Mouse (Mus musculus): Measurements from ENCODE around the gene Acot6. TPM values are rescaled to one million over a fixed set of nuclear protein-coding genes. Genes with fewer than 3 reads are reported as not detected.

Gene Acot6
- total RNA-seq, 2 experiments from 2014 or later, result 1.7 to 3.3 TPM

DNA sequence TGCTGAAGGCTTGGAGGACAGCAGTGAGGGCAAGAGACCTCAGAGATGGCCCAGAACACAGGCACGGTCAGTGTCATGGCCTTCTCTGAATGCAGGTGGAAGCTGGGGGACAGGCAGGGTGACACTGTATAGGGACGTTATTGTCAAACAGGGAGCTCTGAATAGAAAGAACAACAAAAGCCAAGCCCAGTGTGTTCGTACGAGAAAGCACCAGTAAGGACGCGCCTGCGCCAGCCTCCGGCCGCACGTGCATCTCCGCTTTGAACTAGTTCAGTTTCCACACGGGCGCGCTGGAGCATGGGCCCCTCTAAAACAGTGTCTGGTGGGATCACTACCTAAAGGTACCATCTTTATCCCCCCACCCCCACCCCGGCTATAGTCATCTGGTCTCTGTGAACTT is 49.5 kb downstream of the Acot6 start:
- DNase-seq, result no peak
- intact Hi-C loops (cut with DNase I), result no loop called here

DNA sequence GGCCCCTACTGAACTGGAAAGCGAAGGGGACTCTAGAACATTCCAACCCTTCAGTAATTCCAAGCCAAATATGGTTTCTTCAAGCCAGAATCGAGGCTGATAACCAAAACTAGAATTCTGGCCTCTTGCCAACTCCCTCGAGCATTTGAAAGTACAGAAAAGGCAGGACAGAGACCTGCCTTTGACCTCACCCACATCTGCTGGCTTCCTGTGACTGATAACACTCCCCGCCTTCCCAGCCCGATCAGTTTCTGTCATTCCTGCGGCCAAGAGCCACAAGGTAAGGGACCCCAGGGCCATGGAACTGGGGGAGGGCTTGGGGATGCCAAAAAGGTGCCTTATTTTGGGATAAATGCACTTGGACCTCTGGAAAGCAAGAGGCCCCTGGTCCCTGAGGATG is 50.5 kb downstream of the Acot6 start:
- DNase-seq, result no peak

DNA sequence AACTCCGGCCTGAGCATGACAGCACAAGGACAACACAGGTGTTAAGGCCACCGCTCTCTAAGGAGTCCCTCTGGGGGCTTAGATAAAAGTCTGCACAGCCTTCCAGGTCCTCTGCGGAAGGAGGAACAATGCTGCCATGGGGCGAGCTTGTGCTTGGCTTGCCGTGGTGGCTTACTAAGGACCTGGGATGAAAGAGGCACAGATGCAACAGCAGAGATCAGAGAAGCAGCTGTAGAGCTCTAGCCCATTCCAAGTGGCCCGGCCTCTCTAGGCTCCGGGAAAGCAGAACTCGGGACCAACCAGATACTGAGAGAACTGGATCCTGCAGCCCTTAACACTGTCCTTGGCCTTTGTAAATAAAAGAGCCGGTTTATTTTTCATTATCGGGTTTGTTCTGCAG is 51.5 kb downstream of the Acot6 start:
- DNase-seq, result no peak
- intact Hi-C loops (cut with DNase I), result no loop called here

More for the DNA sequence above, 50.5 kb downstream of the Acot6 start:
- intact Hi-C loops (cut with DNase I), result no loop called here

DNA sequence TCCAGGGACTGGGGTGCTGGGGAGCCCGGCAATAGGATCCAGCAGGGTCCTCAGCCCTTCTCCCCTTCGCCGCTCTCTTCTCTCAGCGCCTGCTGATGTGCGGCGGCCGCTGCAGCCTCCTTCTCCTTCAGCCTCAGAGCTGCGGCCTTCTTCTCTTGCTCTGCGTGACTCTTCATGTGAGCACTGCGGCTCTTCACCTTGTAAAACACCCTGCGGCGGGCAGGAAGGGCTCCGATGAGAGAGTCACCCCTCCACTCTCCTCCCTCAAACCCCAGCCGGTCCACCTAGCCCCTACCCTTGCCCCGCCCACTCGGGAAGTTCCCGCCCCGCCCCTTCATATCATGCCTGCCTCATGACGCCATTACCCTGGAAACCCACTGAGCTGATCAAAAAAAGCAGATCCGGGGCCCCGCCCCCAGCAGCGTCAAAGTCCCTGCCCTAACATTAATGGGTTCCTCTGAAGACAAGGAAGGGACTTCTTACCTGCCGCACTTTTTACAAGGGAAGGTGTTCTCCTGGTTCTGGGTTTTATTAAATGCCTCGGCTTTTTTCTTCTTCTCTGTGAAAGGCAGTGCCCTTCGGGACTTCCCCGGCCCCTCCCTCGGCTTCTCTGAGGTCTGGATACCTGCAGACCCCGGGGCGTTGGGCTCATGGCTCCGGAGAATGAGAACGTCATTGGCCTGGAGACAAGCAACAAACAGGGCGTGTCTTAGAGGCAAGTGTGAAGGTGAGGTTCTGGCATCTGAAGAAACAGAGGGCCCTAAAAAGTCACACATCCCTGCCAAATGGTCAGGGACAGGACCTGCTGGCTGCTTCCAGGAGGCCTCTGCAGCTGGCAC is 52.1 kb downstream of the Acot6 start:
- intact Hi-C loops (cut with DNase I), result no loop called here
- no peak for DNase-seq

DNA sequence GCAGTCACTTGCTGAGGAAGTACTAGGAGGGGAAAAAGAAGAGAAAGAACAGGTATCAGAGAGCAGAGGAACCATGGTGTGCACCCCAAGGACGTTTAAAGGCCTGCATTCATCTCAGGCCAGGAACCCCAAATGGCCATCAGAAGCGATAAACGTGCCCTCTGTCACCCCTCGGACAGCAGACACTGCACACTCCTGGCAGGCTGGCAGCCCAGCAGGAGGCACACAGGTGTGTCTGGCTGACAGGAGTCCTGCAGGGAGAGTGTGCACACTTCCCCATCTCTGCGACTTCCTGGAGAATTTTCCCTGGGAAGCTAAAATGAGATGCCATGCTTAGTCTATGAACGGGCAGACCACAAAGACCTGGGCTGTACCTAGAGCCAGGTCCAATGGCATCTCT is 53.0 kb downstream of the Acot6 start:
- no peak for DNase-seq

DNA sequence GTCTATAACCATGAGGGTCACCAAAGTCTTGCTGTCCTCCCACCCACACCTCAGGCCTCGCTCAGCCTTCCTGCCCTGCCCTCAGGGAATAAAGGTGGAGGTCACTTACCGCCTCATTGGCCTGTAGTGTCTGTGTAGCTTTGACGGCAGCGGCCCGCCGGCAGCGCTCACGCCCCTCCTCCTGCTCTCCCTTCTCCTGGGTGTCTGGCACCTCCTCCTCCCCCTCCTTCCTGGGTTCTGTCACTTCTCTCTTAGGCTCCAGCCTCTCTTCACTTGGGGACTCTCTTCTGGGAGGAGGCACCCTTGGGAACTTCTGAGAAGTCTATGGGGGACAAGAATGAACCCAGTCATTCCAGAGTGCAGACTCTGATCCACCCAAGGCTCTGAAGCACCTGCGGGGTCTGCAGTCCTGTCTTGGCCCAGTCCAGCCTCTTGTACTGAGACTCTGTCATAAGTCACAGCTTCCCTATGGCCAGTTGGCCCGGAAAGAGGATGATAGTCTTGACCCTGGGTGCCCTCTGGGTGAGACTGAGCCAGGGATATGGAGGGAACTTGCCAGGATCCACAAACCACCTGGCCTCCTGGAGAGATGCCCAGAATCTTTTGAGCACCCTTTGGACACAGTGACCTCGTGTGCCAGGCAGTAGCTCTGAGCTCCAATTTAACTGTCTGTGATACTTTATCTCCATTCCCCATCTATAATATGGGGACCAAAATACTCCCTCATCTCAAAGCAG is 54.5 kb downstream of the Acot6 start:
- intact Hi-C loops (cut with DNase I), result no loop called here
- peak; percentile 65 for DNase-seq

More for the DNA sequence above, 53.0 kb downstream of the Acot6 start:
- intact Hi-C loops (cut with DNase I), result no loop called here

DNA sequence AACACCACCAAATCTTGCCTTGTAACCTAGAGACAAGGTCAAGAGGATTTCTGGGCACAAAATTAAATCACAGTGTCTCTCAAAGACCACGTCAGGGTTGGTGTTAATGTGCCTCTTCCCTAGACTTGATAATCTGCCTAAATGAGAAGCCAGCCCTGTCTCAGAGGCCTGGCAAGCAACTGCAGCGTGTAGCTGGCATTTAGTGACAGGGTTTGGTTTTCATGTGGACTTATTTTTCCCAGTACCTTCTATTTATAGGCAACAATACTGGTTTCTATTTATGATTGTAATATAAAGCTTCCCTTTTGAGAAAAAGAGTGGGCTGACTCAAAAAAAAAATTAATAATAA is 55.0 kb downstream of the Acot6 start:
- no peak for DNase-seq
- intact Hi-C loops (cut with DNase I), result no loop called here

DNA sequence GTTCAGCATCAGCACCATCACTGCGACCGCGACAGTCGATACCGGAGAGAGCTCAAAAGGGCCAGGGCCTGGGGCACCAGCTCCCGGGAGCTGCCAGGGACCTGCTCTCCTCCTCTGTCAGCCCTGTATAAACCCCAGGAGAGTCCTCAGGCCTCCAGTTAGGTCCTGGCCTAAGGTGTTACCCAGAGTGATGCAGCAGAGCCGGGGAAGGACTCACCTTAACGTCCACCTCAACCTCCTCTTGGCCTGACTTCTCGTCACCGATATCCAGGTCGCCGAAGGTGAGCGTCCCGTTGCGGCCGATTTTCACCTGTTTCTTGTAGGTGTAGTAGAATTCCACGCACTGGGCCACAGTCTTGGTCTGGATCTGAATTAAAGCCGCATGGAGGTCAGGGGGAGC is 55.8 kb downstream of the Acot6 start:
- intact Hi-C loops (cut with DNase I), result no loop called here
- no peak for DNase-seq

DNA sequence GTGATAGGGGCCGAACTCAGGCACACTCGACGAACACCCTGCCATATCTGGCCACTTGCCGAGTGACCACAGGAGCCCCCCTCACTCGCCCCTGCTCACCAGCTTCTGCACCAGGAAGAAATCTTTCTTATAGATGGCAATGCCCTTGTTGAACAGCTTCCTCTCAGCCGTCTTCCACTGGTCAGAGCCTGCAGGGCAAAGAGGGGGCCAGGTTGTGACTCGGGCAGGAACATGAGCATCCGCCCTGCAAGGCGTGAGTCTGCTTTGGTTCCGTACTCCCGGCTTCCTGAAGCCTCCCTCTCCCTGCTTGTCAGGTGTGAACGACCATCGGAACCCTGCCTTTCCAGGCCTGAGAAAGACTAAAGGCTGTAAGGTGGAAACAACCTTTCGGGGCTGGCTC is 57.7 kb downstream of the Acot6 start:
- intact Hi-C loops (cut with DNase I), result no loop called here
- DNase-seq, result no peak

DNA sequence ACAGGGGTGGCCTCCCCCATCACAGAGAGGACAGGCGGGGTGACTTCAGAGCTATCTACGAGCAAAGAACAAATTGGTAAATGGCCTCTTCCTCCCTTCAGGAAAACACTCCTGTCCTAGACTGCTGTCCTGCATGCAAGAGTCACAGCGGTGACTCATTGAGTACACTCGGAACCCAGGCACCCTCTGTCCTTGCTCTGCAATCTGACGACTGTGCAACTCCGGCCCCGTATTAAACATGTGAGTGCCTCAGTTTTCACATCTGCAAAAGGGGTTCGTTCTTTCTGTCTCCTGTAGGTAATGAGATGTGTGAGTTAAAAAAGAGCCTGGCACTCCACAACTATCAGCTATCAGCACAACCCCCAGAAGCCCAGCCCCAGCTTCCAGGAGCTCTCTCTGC is 60.0 kb downstream of the Acot6 start:
- intact Hi-C loops (cut with DNase I), result no loop called here
- DNase-seq, result no peak

Other genes with a start within 250 kb of the Acot6 start
- 10 to 100 TPM; 31.4 to 36.3 TPM for gene Numb, start 178.7 kb upstream of the Acot6 start, total RNA-seq (2021)
- 1 to 10 TPM; 5.0 to 5.3 TPM for gene Riox1, start 150.0 kb upstream of the Acot6 start, total RNA-seq (2021)
- not detected for gene Heatr4, start 115.8 kb upstream of the Acot6 start, total RNA-seq (2021)
- gene Acot2, start 112.8 kb upstream of the Acot6 start, total RNA-seq (2021), result 100 to 1,000 TPM; 139 to 166 TPM
- 10 to 100 TPM; 75.0 to 91.8 TPM for gene Acot1, start 91.2 kb upstream of the Acot6 start, total RNA-seq (2021)
- 1 to 10 TPM; 1.2 to 1.3 TPM for gene Acot4, start 62.3 kb upstream of the Acot6 start, total RNA-seq (2021)
- under 1 TPM in 1 of 2 experiments, not detected in 1; 0.76 TPM for gene Gm49366, start 61.7 kb upstream of the Acot6 start, total RNA-seq (2021)
- gene Acot3, start 48.5 kb upstream of the Acot6 start, total RNA-seq (2021), result 1 to 10 TPM; 1.9 TPM
- not detected for gene Acot5, start 31.3 kb upstream of the Acot6 start, total RNA-seq (2021)
- 1 to 10 TPM; 8.5 to 8.8 TPM for gene Dnal1, start 13.7 kb downstream of the Acot6 start, total RNA-seq (2021)
- under 1 TPM; 0.11 to 0.22 TPM for gene Pnma1, start 47.8 kb downstream of the Acot6 start, total RNA-seq (2021)
- gene Elmsan1, start 118.2 kb downstream of the Acot6 start, total RNA-seq (2021), result 10 to 100 TPM; 15.6 to 15.9 TPM
- gene Ptgr2, start 184.6 kb downstream of the Acot6 start, total RNA-seq (2021), result 100 to 1,000 TPM; 210 to 234 TPM
- gene Zfp410, start 216.2 kb downstream of the Acot6 start, total RNA-seq (2021), result 10 to 100 TPM; 23.8 to 25.4 TPM

All from heart, postnatal 36 days (tissue).